Mouse (Mus musculus) cerebellum, adult 2 months (tissue): ENCODE results near the gene Gins3. TPM values are rescaled to one million over a fixed set of nuclear protein-coding genes. Genes with fewer than 3 reads are reported as not detected.
"Not testable (repeated sequence)": the region's sequence is repeated elsewhere in the genome, so short reads cannot be mapped to it uniquely, and the experiment has no call there.

Experiments used
- DNase-seq, 2 experiments: peaks; one replicate each; pipeline ENCODE4 v3.0.0; 2021
- H3K27ac ChIP-seq: fragments of 200-500 bp; 2 replicates; pipeline ENCODE4 v1.5.1; 2012; ENCODE audit warnings: low read length, control low read depth, inconsistent platforms; ENCODE audit not compliant: insufficient read depth
- H3K27me3 ChIP-seq: fragments of 200-500 bp; 2 replicates; pipeline ENCODE4 v1.6.1; 2012; ENCODE audit warnings: inconsistent platforms, mild to moderate bottlenecking, low read length, moderate library complexity; ENCODE audit not compliant: control insufficient read depth, insufficient read depth
- H3K4me1 ChIP-seq: fragments of 200-500 bp; 2 replicates; pipeline ENCODE4 v1.6.1; 2011; ENCODE audit warnings: low read length; ENCODE audit not compliant: control insufficient read depth, insufficient read depth
- H3K4me3 ChIP-seq: fragments of 200-500 bp; replicated peaks from 2 replicates; pipeline ENCODE3; 2011; ENCODE audit warnings: mild to moderate bottlenecking, low read depth, low read length, control low read depth; ENCODE audit not compliant: insufficient read depth
- CTCF ChIP-seq: fragments of 200-500 bp; IDR thresholded peaks from 2 replicates; pipeline ENCODE4 v1.5.1; 2011; ENCODE audit warnings: low read depth, mild to moderate bottlenecking, control low read depth, low read length, moderate library complexity, borderline replicate concordance; ENCODE audit not compliant: insufficient read depth
- POLR2A ChIP-seq: fragments of 200-500 bp; IDR thresholded peaks from 2 replicates; pipeline ENCODE4 v1.6.1; 2011; ENCODE audit warnings: low read length, control low read depth, borderline replicate concordance; ENCODE audit not compliant: insufficient read depth
- WGBS: fragments of 180-500 bp; shearing (Covaris S2); methylation state at CpG from one replicate; pipeline ENCODE4 v1.1.7; 2018; 5-methylcytosine and 5-hydroxymethylcytosine counted together
- polyA plus RNA-seq: library from polyadenylated mRNA; depleted of rRNA; stranded (reverse); fragments of >200 nt; gene quantifications from 2 replicates; pipeline ENCODE4 v1.2.3, GENCODE M21; 2012

Gene Gins3
- polyA plus RNA-seq, 1 experiment: 3.0 TPM

- TF ChIP-seq POLR2A (no peak), CTCF (no peak)
- H3K4me1 ChIP-seq: no peaks in the 10 kb centered on the region
- no peak for DNase-seq
- 46% methylated on average over 7 of the region's 7 CpGs for WGBS
- H3K27ac ChIP-seq: no peak overlapping the region
- H3K4me3 ChIP-seq: no peak overlapping the region
- no peaks in the 10 kb centered on the region for H3K27me3 ChIP-seq
These were observed 22.6 kb downstream of the Gins3 start for GRCm38 (mm10) chr8:95655831-95656230.

DNA sequence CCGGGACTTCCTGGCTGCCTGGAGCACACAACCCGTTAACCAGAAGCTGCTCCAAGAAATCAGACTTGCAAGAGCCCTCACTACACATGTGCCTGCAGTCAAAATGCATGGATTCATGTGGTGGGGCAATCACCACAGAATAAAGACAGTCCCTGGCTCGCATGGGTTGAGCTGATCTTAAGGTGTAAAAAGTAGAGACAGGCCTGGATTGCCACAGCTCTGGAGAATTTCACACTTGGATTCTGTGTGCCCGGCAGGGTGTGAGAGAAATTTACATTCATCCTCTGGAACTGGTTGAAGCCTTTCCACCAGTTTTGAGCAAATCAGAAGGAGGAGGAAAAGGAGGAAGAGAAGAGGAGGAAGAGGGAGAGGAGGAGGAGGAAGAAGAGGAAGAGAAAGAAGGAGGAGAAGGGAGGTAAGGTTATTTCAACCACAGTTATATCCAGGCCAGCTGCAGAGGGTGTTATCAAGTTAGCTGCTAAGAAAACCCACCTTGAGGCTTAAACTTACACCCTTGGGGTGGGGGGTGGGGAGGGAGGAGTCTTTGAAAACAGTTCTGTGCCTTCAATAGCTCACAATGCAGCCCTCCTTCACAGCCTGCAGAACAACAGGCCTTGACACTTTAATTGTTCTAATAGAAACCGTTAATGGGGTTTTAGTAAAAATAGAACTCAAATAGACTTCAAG is 23.2 kb downstream of the Gins3 start:
- Histone ChIP-seq H3K4me1 (no peaks in the 10 kb centered on the region), H3K27me3 (no peaks in the 10 kb centered on the region), H3K4me3 (no peak overlapping the region), H3K27ac (no peak overlapping the region)
- WGBS: 62% methylated on average over 5 of the region's 5 CpGs
- TF ChIP-seq CTCF (no peak), POLR2A (no peak)
- DNase-seq: no peak

DNA sequence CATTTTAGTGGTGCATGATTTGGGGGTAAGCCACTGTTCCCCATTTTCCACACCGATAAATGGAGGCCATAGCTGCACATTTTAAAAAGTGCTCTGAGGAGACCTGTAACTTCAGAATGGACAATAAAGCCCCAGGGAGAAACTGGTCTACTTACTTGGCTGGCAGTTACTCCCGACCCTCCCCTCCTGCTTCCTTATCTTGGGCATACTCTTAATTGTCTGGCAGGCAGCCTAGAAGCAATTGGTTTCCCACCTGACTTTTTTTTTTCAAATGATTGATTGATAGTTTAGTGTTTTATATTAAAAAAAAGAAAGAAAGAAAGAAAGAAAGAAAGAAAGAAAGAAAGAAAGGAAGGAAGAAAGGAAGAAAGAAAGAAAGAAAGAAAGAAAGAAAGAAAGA is 24.3 kb downstream of the Gins3 start:
- TF ChIP-seq POLR2A (no peak), CTCF (no peak)
- Histone ChIP-seq H3K4me3 (no peak overlapping the region), H3K27me3 (no peaks in the 10 kb centered on the region), H3K27ac (no peak overlapping the region), H3K4me1 (no peaks in the 10 kb centered on the region)
- DNase-seq: no peak
- 52% methylated on average over 2 of the region's 2 CpGs for WGBS

DNA sequence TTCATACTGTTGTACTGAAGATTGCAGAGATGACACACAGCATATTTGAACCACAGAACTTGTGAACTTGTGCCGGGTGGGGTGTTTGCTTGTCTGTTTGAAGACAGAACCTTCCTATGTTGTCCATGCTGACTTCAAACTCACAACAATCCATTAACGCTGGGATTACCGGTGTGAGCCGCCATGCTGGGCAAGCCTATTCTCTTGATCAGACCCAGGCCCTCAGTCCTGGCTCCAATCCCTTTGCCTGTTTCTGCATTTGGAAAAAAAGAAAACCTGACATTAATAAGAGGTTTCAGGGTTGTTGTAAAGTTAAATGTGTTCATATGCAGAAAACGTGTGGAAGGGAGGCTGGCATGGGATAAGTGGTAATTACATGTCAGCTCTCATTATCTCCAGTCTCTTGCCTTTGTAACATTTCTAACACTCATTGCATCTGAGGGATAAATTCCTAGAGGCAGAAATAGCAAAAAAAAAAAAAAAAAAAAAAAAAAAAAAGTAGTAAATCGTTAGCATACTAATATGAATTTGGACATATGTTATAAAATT is 27.2 kb downstream of the Gins3 start:
- no peak overlapping the region for H3K4me3 ChIP-seq
- H3K4me1 ChIP-seq: no peaks in the 10 kb centered on the region
- WGBS: 48% methylated on average over 6 of the region's 6 CpGs
- no peak overlapping the region for H3K27ac ChIP-seq
- no peak for TF ChIP-seq CTCF
- TF ChIP-seq POLR2A: no peak
- DNase-seq: no peak
- H3K27me3 ChIP-seq: no peaks in the 10 kb centered on the region

DNA sequence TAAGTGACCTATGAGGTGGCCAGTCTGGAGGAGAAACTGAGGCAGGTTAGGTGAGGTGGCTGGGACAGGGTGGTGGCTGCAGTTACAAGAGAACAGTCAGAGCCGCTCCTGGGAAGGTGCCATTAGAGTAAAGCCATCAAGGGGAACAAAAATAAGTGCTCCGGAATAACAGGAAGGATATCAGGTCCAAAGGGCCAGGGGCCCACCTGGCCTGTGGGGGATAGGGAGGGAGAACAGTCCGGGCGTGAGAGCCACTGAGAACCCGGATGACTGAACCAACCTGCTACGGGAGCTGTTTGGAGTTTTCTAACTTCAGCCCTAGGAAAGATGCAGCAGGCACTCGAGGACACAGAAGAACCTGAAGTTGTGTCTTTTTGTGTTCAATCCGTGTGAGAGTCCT is 27.8 kb downstream of the Gins3 start:
- no peaks in the 10 kb centered on the region for H3K4me1 ChIP-seq
- WGBS: 77% methylated on average over 8 of the region's 8 CpGs
- H3K4me3 ChIP-seq: no peak overlapping the region
- no peaks in the 10 kb centered on the region for H3K27me3 ChIP-seq
- TF ChIP-seq POLR2A (no peak), CTCF (no peak)
- no peak overlapping the region for H3K27ac ChIP-seq
- no peak for DNase-seq

DNA sequence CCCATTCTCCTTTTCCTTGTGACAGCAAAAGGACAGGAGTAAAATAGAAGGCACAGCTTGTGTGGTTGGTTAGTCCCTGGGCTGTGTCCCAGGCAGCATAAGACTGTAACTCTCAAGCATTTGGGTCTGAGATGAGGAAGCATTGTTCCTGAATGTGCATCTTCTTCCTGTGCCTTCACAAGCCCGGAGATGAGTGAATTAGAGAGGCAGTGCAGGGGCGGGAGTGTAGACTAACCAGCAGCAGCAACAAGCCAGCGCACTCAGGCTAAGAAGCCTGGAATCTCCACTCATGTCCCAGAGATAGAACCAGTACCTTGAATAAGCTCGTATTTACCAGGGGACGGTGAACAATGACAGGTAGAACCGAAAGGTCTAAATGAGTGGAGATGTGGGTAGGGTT is 28.3 kb downstream of the Gins3 start:
- Histone ChIP-seq H3K27ac (no peak overlapping the region), H3K4me1 (no peaks in the 10 kb centered on the region), H3K4me3 (no peak overlapping the region), H3K27me3 (no peaks in the 10 kb centered on the region)
- WGBS: 88% methylated on average over 6 of the region's 6 CpGs
- DNase-seq: no peak
- TF ChIP-seq POLR2A (no peak), CTCF (no peak)

DNA sequence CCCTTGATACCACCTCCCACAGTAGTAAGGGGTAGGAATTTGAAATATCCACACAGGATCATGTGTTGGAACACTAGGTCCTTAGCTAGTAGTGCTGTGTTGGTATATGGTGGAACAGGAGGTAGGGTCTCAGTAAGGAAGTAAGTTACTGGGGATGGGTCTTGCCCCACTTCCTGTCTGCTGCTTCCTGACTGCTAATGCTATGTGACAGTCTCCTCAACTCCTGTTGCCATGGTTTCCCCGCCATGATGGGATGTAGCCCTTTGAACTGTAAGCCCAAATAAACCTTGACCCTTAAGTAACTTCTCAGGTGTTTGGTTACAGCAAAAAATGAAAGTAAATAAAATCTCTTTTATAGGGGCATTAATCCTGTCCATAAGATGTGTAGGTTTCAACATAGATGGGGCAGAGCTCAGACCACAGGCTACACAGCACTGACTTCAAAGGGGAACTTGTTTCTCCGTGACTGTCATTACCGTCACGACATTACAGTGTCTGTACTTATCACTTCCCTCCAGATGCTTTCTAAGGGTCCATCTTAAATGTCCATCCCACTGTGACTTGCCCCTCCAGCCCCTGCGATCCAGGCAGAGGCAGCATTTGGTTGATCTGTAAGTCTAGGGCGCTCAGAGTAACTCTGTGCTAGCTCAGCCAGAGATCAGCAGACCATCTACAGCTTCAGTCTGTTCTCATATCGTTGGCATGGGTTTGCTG is 29.8 kb downstream of the Gins3 start:
- TF ChIP-seq CTCF: no peak
- TF ChIP-seq POLR2A: no peak
- no peaks in the 10 kb centered on the region for H3K27me3 ChIP-seq
- DNase-seq: no peak
- no peaks in the 10 kb centered on the region for H3K4me1 ChIP-seq
- WGBS: 86% methylated on average over 7 of the region's 7 CpGs
- H3K27ac ChIP-seq: no peak overlapping the region
- no peak overlapping the region for H3K4me3 ChIP-seq

- TF ChIP-seq POLR2A (no peak), CTCF (no peak)
- Histone ChIP-seq H3K27me3 (no peaks in the 10 kb centered on the region), H3K4me1 (no peaks in the 10 kb centered on the region), H3K27ac (no peak overlapping the region), H3K4me3 (no peak overlapping the region)
- 76% methylated on average over 4 of the region's 4 CpGs for WGBS
- DNase-seq: no peak
These were observed 30.3 kb downstream of the Gins3 start for GRCm38 (mm10) chr8:95663599-95663949.

DNA sequence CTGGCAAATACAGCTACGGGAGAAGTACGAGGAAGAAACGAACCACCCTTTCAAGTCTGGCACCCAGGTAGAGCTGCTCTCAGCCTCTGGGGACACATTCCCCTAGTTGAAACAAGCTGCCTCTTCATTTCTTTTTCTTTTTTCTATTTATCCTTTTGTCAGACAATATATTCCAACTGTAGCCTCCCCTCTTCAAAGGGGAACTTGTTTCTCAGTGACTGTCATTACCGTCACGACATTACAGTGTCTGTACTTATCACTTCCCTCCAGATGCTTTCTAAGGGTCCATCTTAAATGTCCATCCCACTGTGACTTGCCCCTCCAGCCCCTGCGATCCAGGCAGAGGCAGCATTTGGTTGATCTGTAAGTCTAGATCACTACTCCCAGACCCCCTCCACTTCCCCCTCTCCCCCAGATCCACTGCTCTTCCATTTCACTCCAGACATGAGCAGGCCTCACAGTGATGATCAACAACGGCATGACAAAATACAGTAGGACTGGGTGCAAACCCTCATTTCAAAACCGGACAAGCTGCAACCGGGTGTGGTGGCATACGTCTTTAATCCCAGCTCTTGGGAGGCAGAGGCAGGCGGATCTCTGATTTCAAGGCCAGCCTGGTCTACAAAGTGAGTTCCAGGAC is 32.7 kb downstream of the Gins3 start:
- not testable (repeated sequence) for H3K27ac ChIP-seq, H3K4me1 ChIP-seq, H3K4me3 ChIP-seq, H3K27me3 ChIP-seq, DNase-seq
- 94% methylated on average over 11 of the region's 11 CpGs for WGBS
